ENCODE assay signal across 18 mouse cellular contexts in genomic region chr12:102354126-102354984, GRCm38 (mm10).
DNase-seq lines count a peak whose midpoint lies in the region; ATAC-seq lines count a peak whose summit lies in the region.
"Had no signal": no experiment of that assay in that cellular context is flagged by ENCODE, and none has a peak within 500 bp of the region (broad histone marks: within the 10 kb centered on the region; RNA-seq: fewer than 3 reads in every experiment).

No protein-coding gene starts in this region.

- WGBS in macrophage (ENCODE audit: missing documents) = 15% methylated on average over 10 of the region's 10 CpGs

- peaks cover 5% of the 10 kb centered on the region for H3K36me3 ChIP-seq in macrophage (ENCODE audit: inconsistent target)
- H3K36me3 ChIP-seq: hindbrain, embryonic 12.5 days; midbrain, embryonic 10.5 days; neural tube, embryonic 12.5 days had no signal

- peak; percentile 66 for DNase-seq in lung, postnatal 36 days
- DNase-seq in lung, postnatal 14 days = no peak
- DNase-seq in spleen, postnatal 36 days (ENCODE audit: low spot score in 2 of 2) = peak; percentile 85 to 87
- no peak for DNase-seq in layer of hippocampus, adult 18-20 months (ENCODE audit: low spot score in 2 of 2)
- DNase-seq in frontal cortex, postnatal 25 days (ENCODE audit: low spot score in 2 of 2) = no peak
- DNase-seq in kidney, postnatal 10 days = no peak
- DNase-seq: adrenal gland, adult 8-10 months; cerebellum, adult 11 months; kidney, adult 2 months; layer of hippocampus, adult 9-11 months; right cerebral cortex, postnatal 4 days had no signal

- ATAC-seq in common myeloid progenitor, adult 5-6 weeks (replicated peaks; ENCODE audit: low read depth, poor library complexity, severe bottlenecking) = peak; percentile 79
- ATAC-seq: Patski had no signal

- peaks cover 37% of the 10 kb centered on the region; the same call in 1 of the 2 replicates for H3K79me2 ChIP-seq in macrophage (ENCODE audit: inconsistent target)

- no peak overlapping the region for H3K4me3 ChIP-seq in macrophage (ENCODE audit: inconsistent target)
- H3K4me3 ChIP-seq: heart, embryonic 10.5 days; hindbrain, embryonic 12.5 days; midbrain, embryonic 10.5 days; neural tube, embryonic 12.5 days had no signal

- peak overlapping the region; percentile 47 for H3K27ac ChIP-seq in macrophage
- H3K27ac ChIP-seq: heart, embryonic 10.5 days; hindbrain, embryonic 12.5 days; midbrain, embryonic 10.5 days; neural tube, embryonic 12.5 days had no signal

Comparison
In these comparisons a context has a peak if more than half of its experiments do, and no peak if none do; other contexts are left out.
1. DNase-seq: peak in lung, postnatal 36 days (single experiment) and spleen, postnatal 36 days (2 of 2); none in lung, postnatal 14 days (single experiment), layer of hippocampus, adult 18-20 months (0 of 2), frontal cortex, postnatal 25 days (0 of 2) and kidney, postnatal 10 days (single experiment).